Mouse (Mus musculus) embryonic facial prominence, embryonic 12.5 days (tissue): ENCODE results near the gene Pemt. TPM values are rescaled to one million over a fixed set of nuclear protein-coding genes. Genes with fewer than 3 reads are reported as not detected.

Source experiments
- ATAC-seq: fragments of 200-750 bp; cut with Nextera tagmentation; 2 replicates; pipeline ENCODE4 v1.8.0; 2017; ENCODE audit not compliant: insufficient number of reproducible peaks, insufficient read depth, low FRiP score, low TSS enrichment
- H3K27ac ChIP-seq: fragments of 300-500 bp; sonication (generic); 2 replicates; pipeline ENCODE4 v1.5.1; 2016; ENCODE audit warnings: mild to moderate bottlenecking
- H3K27me3 ChIP-seq: fragments of 300-500 bp; sonication (generic); 2 replicates; pipeline ENCODE4 v1.6.1; 2016; ENCODE audit warnings: mild to moderate bottlenecking, moderate library complexity
- H3K36me3 ChIP-seq: fragments of 300-500 bp; sonication (generic); 2 replicates; pipeline ENCODE4 v1.6.1; 2016; ENCODE audit warnings: mild to moderate bottlenecking
- H3K4me1 ChIP-seq: fragments of 300-500 bp; sonication (generic); 2 replicates; pipeline ENCODE4 v1.6.1; 2016
- H3K4me2 ChIP-seq: fragments of 300-500 bp; sonication (generic); replicated peaks from 2 replicates; pipeline ENCODE4 v1.6.1; 2016; ENCODE audit warnings: mild to moderate bottlenecking, moderate library complexity
- H3K4me3 ChIP-seq: fragments of 300-500 bp; sonication (generic); 2 replicates; pipeline ENCODE4 v1.5.1; 2016; ENCODE audit warnings: mild to moderate bottlenecking
- H3K9ac ChIP-seq: fragments of 300-500 bp; sonication (generic); 2 replicates; pipeline ENCODE4 v1.6.1; 2016; ENCODE audit warnings: mild to moderate bottlenecking, moderate library complexity
- H3K9me3 ChIP-seq: fragments of 300-500 bp; sonication (generic); 2 replicates; pipeline ENCODE4 v1.6.1; 2016; ENCODE audit warnings: mild to moderate bottlenecking, moderate library complexity
- WGBS: fragments of 180-500 bp; shearing (Covaris S2); methylation state at CpG from one replicate; pipeline ENCODE4 v1.1.7; 2016; 5-methylcytosine and 5-hydroxymethylcytosine counted together
- polyA plus RNA-seq: library from polyadenylated mRNA; unstranded; fragments of >200 nt; fragmentation: Nextera tagmentation; extraction: Ambion mirVana; gene quantifications from 2 replicates; pipeline ENCODE4 v1.2.1, GENCODE M21; 2016

Gene Pemt
- polyA plus RNA-seq, 1 experiment from 2014 or later: 4.0 TPM

- Histone ChIP-seq H3K4me2 (no peak overlapping the region), H3K27me3 (no peaks in the 10 kb centered on the region), H3K9me3 (no peaks in the 10 kb centered on the region), H3K36me3 (no peaks in the 10 kb centered on the region), H3K27ac (no peak overlapping the region), H3K4me1 (peaks cover 14% of the 10 kb centered on the region), H3K9ac (no peak overlapping the region), H3K4me3 (no peak overlapping the region)
- WGBS: 6% methylated on average over 2 of the region's 2 CpGs
- no peak for ATAC-seq
Observed at GRCm38 (mm10) chr11:60027272-60027671, 19.0 kb downstream of the Pemt start.

- no peaks in the 10 kb centered on the region for H3K36me3 ChIP-seq
- no peak overlapping the region for H3K4me3 ChIP-seq
- no peak for ATAC-seq
- no peak overlapping the region for H3K27ac ChIP-seq
- H3K27me3 ChIP-seq: no peaks in the 10 kb centered on the region
- peaks cover 11% of the 10 kb centered on the region for H3K4me1 ChIP-seq
- H3K4me2 ChIP-seq: no peak overlapping the region
- no peaks in the 10 kb centered on the region for H3K9me3 ChIP-seq
- WGBS: 73% methylated on average over 5 of the region's 5 CpGs
- no peak overlapping the region for H3K9ac ChIP-seq
Observed at GRCm38 (mm10) chr11:60026166-60026565, 20.1 kb downstream of the Pemt start.

- 74% methylated on average over 6 of the region's 6 CpGs for WGBS
- ATAC-seq: no peak
- no peak overlapping the region for H3K4me3 ChIP-seq
- no peaks in the 10 kb centered on the region for H3K4me1 ChIP-seq
- no peaks in the 10 kb centered on the region for H3K9me3 ChIP-seq
- no peak overlapping the region for H3K9ac ChIP-seq
- no peak overlapping the region for H3K27ac ChIP-seq
- no peaks in the 10 kb centered on the region for H3K36me3 ChIP-seq
- no peaks in the 10 kb centered on the region for H3K27me3 ChIP-seq
- no peak overlapping the region for H3K4me2 ChIP-seq
Observed at GRCm38 (mm10) chr11:60021201-60021600, 25.1 kb downstream of the Pemt start.

GRCm38 (mm10) chr11:60016726-60017125, 29.6 kb downstream of the Pemt start:
- Histone ChIP-seq H3K4me3 (no peak overlapping the region), H3K4me2 (no peak overlapping the region), H3K27ac (no peak overlapping the region), H3K9me3 (no peaks in the 10 kb centered on the region), H3K36me3 (no peaks in the 10 kb centered on the region), H3K4me1 (no peaks in the 10 kb centered on the region), H3K9ac (no peak overlapping the region), H3K27me3 (no peaks in the 10 kb centered on the region)
- WGBS: 51% methylated on average over 4 of the region's 4 CpGs
- no peak for ATAC-seq

GRCm38 (mm10) chr11:60011516-60011915, 34.8 kb downstream of the Pemt start:
- WGBS: 84% methylated on average over 3 of the region's 3 CpGs
- Histone ChIP-seq H3K9ac (no peak overlapping the region), H3K9me3 (no peaks in the 10 kb centered on the region)

GRCm38 (mm10) chr11:60009451-60009850, 36.8 kb downstream of the Pemt start:
- Histone ChIP-seq H3K9ac (no peak overlapping the region), H3K4me3 (no peak overlapping the region), H3K4me1 (no peaks in the 10 kb centered on the region), H3K36me3 (no peaks in the 10 kb centered on the region), H3K9me3 (no peaks in the 10 kb centered on the region), H3K4me2 (no peak overlapping the region), H3K27ac (no peak overlapping the region), H3K27me3 (no peaks in the 10 kb centered on the region; the same call in 1 of the 2 replicates)
- no peak for ATAC-seq
- 73% methylated on average over 3 of the region's 3 CpGs for WGBS

More at GRCm38 (mm10) chr11:60011516-60011915, 34.8 kb downstream of the Pemt start:
- H3K27ac ChIP-seq: no peak overlapping the region
- H3K4me2 ChIP-seq: no peak overlapping the region
- no peaks in the 10 kb centered on the region for H3K4me1 ChIP-seq
- H3K4me3 ChIP-seq: no peak overlapping the region
- no peaks in the 10 kb centered on the region for H3K36me3 ChIP-seq
- ATAC-seq: no peak
- H3K27me3 ChIP-seq: no peaks in the 10 kb centered on the region; the same call in 1 of the 2 replicates

GRCm38 (mm10) chr11:60005866-60006265, 40.4 kb downstream of the Pemt start:
- 62% methylated on average over 3 of the region's 3 CpGs for WGBS
- no peak overlapping the region for H3K27ac ChIP-seq
- ATAC-seq: no peak
- no peaks in the 10 kb centered on the region for H3K36me3 ChIP-seq
- H3K4me2 ChIP-seq: no peak overlapping the region
- H3K4me3 ChIP-seq: no peak overlapping the region
- no peaks in the 10 kb centered on the region for H3K4me1 ChIP-seq
- no peaks in the 10 kb centered on the region for H3K9me3 ChIP-seq
- no peak overlapping the region for H3K9ac ChIP-seq
- no peaks in the 10 kb centered on the region; the same call in 1 of the 2 replicates for H3K27me3 ChIP-seq

- Histone ChIP-seq H3K4me2 (no peak overlapping the region), H3K36me3 (no peaks in the 10 kb centered on the region), H3K27ac (no peak overlapping the region), H3K4me1 (no peaks in the 10 kb centered on the region), H3K27me3 (no peaks in the 10 kb centered on the region; the same call in 1 of the 2 replicates), H3K4me3 (no peak overlapping the region), H3K9me3 (no peaks in the 10 kb centered on the region), H3K9ac (no peak overlapping the region)
- ATAC-seq: no peak
- 76% methylated on average over 6 of the region's 6 CpGs for WGBS
Observed at GRCm38 (mm10) chr11:60004716-60005115, 41.6 kb downstream of the Pemt start.

- no peak for ATAC-seq
- Histone ChIP-seq H3K9ac (no peak overlapping the region), H3K4me3 (no peak overlapping the region), H3K9me3 (no peaks in the 10 kb centered on the region), H3K27ac (no peak overlapping the region), H3K36me3 (no peaks in the 10 kb centered on the region), H3K27me3 (no peaks in the 10 kb centered on the region; the same call in 1 of the 2 replicates), H3K4me1 (no peaks in the 10 kb centered on the region), H3K4me2 (no peak overlapping the region)
- WGBS: 83% methylated on average over 8 of the region's 8 CpGs
Observed at GRCm38 (mm10) chr11:60003811-60004210, 42.5 kb downstream of the Pemt start.

- Histone ChIP-seq H3K4me2 (no peak overlapping the region), H3K36me3 (no peaks in the 10 kb centered on the region), H3K27ac (no peak overlapping the region), H3K4me1 (no peaks in the 10 kb centered on the region), H3K9ac (no peak overlapping the region), H3K27me3 (no peaks in the 10 kb centered on the region), H3K9me3 (no peaks in the 10 kb centered on the region), H3K4me3 (no peak overlapping the region)
- ATAC-seq: no peak
- 86% methylated on average over 5 of the region's 5 CpGs for WGBS
Observed at GRCm38 (mm10) chr11:60001231-60001980, 44.9 kb downstream of the Pemt start.

GRCm38 (mm10) chr11:59994318-59994717, 52.0 kb downstream of the Pemt start:
- Histone ChIP-seq H3K27me3 (no peaks in the 10 kb centered on the region), H3K27ac (no peak overlapping the region), H3K9me3 (no peaks in the 10 kb centered on the region), H3K4me1 (peaks cover 7% of the 10 kb centered on the region; the same call in 1 of the 2 replicates), H3K4me2 (no peak overlapping the region), H3K9ac (no peak overlapping the region), H3K36me3 (no peaks in the 10 kb centered on the region), H3K4me3 (no peak overlapping the region)
- 71% methylated on average over 9 of the region's 9 CpGs for WGBS
- no peak for ATAC-seq

GRCm38 (mm10) chr11:59991365-59991764, 54.9 kb downstream of the Pemt start:
- Histone ChIP-seq H3K9ac (no peak overlapping the region), H3K36me3 (no peaks in the 10 kb centered on the region), H3K4me3 (no peak overlapping the region), H3K4me1 (peaks cover 7% of the 10 kb centered on the region; the same call in 1 of the 2 replicates), H3K9me3 (no peaks in the 10 kb centered on the region), H3K27ac (no peak overlapping the region), H3K27me3 (no peaks in the 10 kb centered on the region), H3K4me2 (no peak overlapping the region)
- ATAC-seq: no peak
- WGBS: 71% methylated on average over 8 of the region's 8 CpGs
